19 mouse cellular contexts compared by ENCODE assay signal in the genomic region with DNA sequence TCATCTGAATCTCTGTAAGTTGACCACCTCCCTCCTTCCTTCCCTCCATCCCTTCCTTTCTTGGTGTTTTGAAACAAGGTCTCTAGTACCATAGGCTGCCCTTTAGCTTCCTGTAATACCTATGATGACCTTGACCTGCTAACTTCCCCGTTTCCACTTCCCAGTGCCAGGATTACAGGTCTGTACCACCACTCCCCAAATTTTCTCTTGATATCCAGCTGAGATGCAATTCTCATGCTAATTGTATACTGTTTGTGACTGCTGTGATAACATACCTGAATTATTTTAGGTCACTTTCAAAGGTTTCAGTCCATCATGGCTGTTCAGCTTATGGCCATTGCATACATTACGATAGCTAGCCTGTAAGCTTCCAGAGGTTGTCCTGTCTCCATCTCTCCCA.
"Had no signal": no experiment of that assay in that cellular context is flagged by ENCODE, and none has a peak within 500 bp of the region (broad histone marks: within the 10 kb centered on the region; RNA-seq: fewer than 3 reads in every experiment).

No protein-coding gene starts in this region.

- H3K9ac ChIP-seq: kidney, embryonic 15.5 days; limb, embryonic 13.5 days; liver, embryonic 13.5 days; midbrain, embryonic 12.5 days; midbrain, embryonic 15.5 days; neural tube, embryonic 12.5 days; neural tube, embryonic 15.5 days had no signal

- H3K9me3 ChIP-seq: kidney, embryonic 15.5 days; limb, embryonic 13.5 days; liver, embryonic 13.5 days; midbrain, embryonic 12.5 days; midbrain, embryonic 15.5 days; neural tube, embryonic 12.5 days; neural tube, embryonic 15.5 days had no signal

- H3K4me1 ChIP-seq: liver, embryonic 13.5 days; midbrain, embryonic 12.5 days; midbrain, embryonic 15.5 days; neural tube, embryonic 12.5 days; neural tube, embryonic 15.5 days had no signal

- H3K27me3 ChIP-seq: kidney, embryonic 15.5 days; limb, embryonic 13.5 days; midbrain, embryonic 12.5 days; midbrain, embryonic 15.5 days; neural tube, embryonic 12.5 days; neural tube, embryonic 15.5 days had no signal

- H3K4me2 ChIP-seq: kidney, embryonic 15.5 days; limb, embryonic 13.5 days; liver, embryonic 13.5 days; midbrain, embryonic 12.5 days; midbrain, embryonic 15.5 days; neural tube, embryonic 12.5 days; neural tube, embryonic 15.5 days had no signal

- ATAC-seq: midbrain, embryonic 15.5 days had no signal

- H3K36me3 ChIP-seq: kidney, embryonic 15.5 days; limb, embryonic 13.5 days; liver, embryonic 13.5 days; midbrain, embryonic 12.5 days; midbrain, embryonic 15.5 days; neural tube, embryonic 12.5 days; neural tube, embryonic 15.5 days had no signal

- DNase-seq: kidney, adult 8-10 months; kidney, postnatal 10 days; kidney, postnatal 36 days; left cerebral cortex, postnatal 4 days; liver, embryonic 13.5 days; lung, adult 2 months; lung, postnatal 14 days; lung, postnatal 4 days; right cerebral cortex, adult 18-20 months; right cerebral cortex, postnatal 14 days; right cerebral cortex, postnatal 4 days; thymus, postnatal 36 days had no signal

- H3K4me3 ChIP-seq: kidney, embryonic 15.5 days; limb, embryonic 13.5 days; liver, embryonic 13.5 days; midbrain, embryonic 12.5 days; midbrain, embryonic 15.5 days; neural tube, embryonic 12.5 days; neural tube, embryonic 15.5 days had no signal

- H3K27ac ChIP-seq: kidney, embryonic 15.5 days; limb, embryonic 13.5 days; liver, embryonic 13.5 days; midbrain, embryonic 12.5 days; midbrain, embryonic 15.5 days; neural tube, embryonic 12.5 days; neural tube, embryonic 15.5 days; stomach, postnatal 0 days had no signal
